In the genomic region with DNA sequence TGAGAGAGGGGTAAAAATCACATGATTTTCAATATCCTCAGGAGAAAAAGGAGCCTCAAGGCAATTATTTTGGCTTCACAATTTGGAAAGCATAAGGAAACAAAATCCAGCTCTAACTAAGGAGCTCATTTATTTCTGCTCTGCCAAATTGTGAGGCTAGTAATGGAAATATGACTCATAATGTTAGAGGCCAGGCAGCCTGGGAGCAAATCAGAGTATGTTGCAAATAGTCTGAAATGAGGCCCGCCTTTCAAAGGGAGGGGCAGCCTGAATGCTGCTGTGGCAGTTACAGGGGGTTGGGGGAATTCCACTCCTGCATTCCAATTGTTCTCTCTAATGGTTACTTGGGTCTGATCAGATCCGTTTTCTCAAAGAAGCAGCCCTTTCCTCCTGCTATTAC, we compare ENCODE assay signal across 12 mouse cellular contexts. TPM values are rescaled to one million over a fixed set of nuclear protein-coding genes. Genes with fewer than 3 reads are reported as not detected.
DNase-seq lines count a peak whose midpoint lies in the region; ATAC-seq and TF ChIP-seq lines count a peak whose summit lies in the region.
"Had no signal": no experiment of that assay in that cellular context is flagged by ENCODE, and none has a peak within 500 bp of the region (broad histone marks: within the 10 kb centered on the region; RNA-seq: fewer than 3 reads in every experiment).

No protein-coding gene starts in this region.

- no peak for ATAC-seq in limb, embryonic 14.5 days (ENCODE audit: low FRiP score, low read depth)
- ATAC-seq in erythroblast, adult 5-6 weeks (replicated peaks; ENCODE audit: low FRiP score, poor library complexity, severe bottlenecking), result no peak
- ATAC-seq: liver, embryonic 12.5 days; midbrain, embryonic 13.5 days had no signal

- H3K9ac ChIP-seq in limb, embryonic 14.5 days (ENCODE audit: low read depth, low read length, severe bottlenecking), result no peak overlapping the region
- H3K9ac ChIP-seq: liver, embryonic 12.5 days; midbrain, embryonic 13.5 days had no signal

- no peak for TF ChIP-seq POLR2A in limb, embryonic 14.5 days (IDR thresholded peaks at IDR 0.05; ENCODE audit: borderline replicate concordance, extremely low read depth, insufficient read depth, insufficient read length)
- no peak for TF ChIP-seq POLR2A in myocyte (IDR thresholded peaks at IDR 0.05; ENCODE audit: insufficient read length, low read depth)

- H3K4me3 ChIP-seq in limb, embryonic 14.5 days (replicated peaks; ENCODE audit: low read length), result no peak overlapping the region
- no peak overlapping the region for H3K4me3 ChIP-seq in limb, embryonic 10.5 days
- no peak overlapping the region for H3K4me3 ChIP-seq in myocyte
- H3K4me3 ChIP-seq: liver, embryonic 12.5 days; midbrain, embryonic 13.5 days had no signal

- no peaks in the 10 kb centered on the region for H3K27me3 ChIP-seq in limb, embryonic 14.5 days (ENCODE audit: control insufficient read depth, insufficient read depth, low read length)
- H3K27me3 ChIP-seq in limb, embryonic 10.5 days (ENCODE audit: low read depth, poor library complexity, severe bottlenecking), result peaks cover 31% of the 10 kb centered on the region
- no peaks in the 10 kb centered on the region for H3K27me3 ChIP-seq in myocyte (ENCODE audit: control insufficient read depth, insufficient read depth, insufficient read length)
- H3K27me3 ChIP-seq: liver, embryonic 12.5 days had no signal

- peak; percentile 8 to 59 for DNase-seq in adrenal gland, adult (ENCODE audit: inconsistent age in 2 of 2, low spot score in 1 of 2)
- no peak for DNase-seq in adrenal gland, postnatal 25 days
- peak; percentile 30 for DNase-seq in limb, embryonic 14.5 days (ENCODE audit: low spot score)
- DNase-seq in limb, embryonic 10.5 days (ENCODE audit: low spot score), result no peak
- DNase-seq in gastrocnemius, postnatal 25 days, result peak; percentile 30
- DNase-seq in cerebellum, postnatal 14 days, result no peak
- DNase-seq: kidney, adult 9 months; spleen, adult 18-20 months had no signal

- H3K27ac ChIP-seq in limb, embryonic 14.5 days (replicated peaks; ENCODE audit: low read depth, low read length), result no peak overlapping the region
- H3K27ac ChIP-seq in limb, embryonic 10.5 days, result no peak overlapping the region
- H3K27ac ChIP-seq: liver, embryonic 12.5 days; midbrain, embryonic 13.5 days had no signal

- WGBS in limb, embryonic 14.5 days, result 21% methylated on average over 2 of the region's 2 CpGs
- 48% methylated on average over 2 of the region's 2 CpGs for WGBS in limb, embryonic 10.5 days

- H3K79me2 ChIP-seq in myocyte (ENCODE audit: control insufficient read depth, insufficient read depth), result no peaks in the 10 kb centered on the region

- no peak overlapping the region for H3K4me2 ChIP-seq in limb, embryonic 14.5 days (replicated peaks; ENCODE audit: low read depth, low read length, severe bottlenecking)
- peak overlapping the region; percentile 57 for H3K4me2 ChIP-seq in myocyte (ENCODE audit: low read depth)
- H3K4me2 ChIP-seq: liver, embryonic 12.5 days; midbrain, embryonic 13.5 days had no signal

- no peaks in the 10 kb centered on the region for H3K4me1 ChIP-seq in limb, embryonic 14.5 days (ENCODE audit: control insufficient read depth, insufficient read depth, low read length)
- H3K4me1 ChIP-seq in limb, embryonic 10.5 days, result no peaks in the 10 kb centered on the region
- H3K4me1 ChIP-seq: liver, embryonic 12.5 days; midbrain, embryonic 13.5 days had no signal

- H3K36me3 ChIP-seq in limb, embryonic 14.5 days (ENCODE audit: control insufficient read depth, insufficient read depth, low read length), result no peaks in the 10 kb centered on the region
- H3K36me3 ChIP-seq in limb, embryonic 10.5 days, result no peaks in the 10 kb centered on the region
- H3K36me3 ChIP-seq in myocyte (ENCODE audit: control insufficient read depth, insufficient read depth), result no peaks in the 10 kb centered on the region
- H3K36me3 ChIP-seq: liver, embryonic 12.5 days; midbrain, embryonic 13.5 days had no signal

- H3ac ChIP-seq in myocyte (ENCODE audit: control insufficient read depth, insufficient read length), result no peak overlapping the region

- no peaks in the 10 kb centered on the region for H3K9me3 ChIP-seq in limb, embryonic 14.5 days (ENCODE audit: control insufficient read depth, low read length)
- no peaks in the 10 kb centered on the region for H3K9me3 ChIP-seq in limb, embryonic 10.5 days (replicated peaks)
- H3K9me3 ChIP-seq: liver, embryonic 12.5 days; midbrain, embryonic 13.5 days had no signal

TF ChIP-seq in myocyte, 11 proteins besides CTCF, POLR2A, EP300 and RAD21:
- TF ChIP-seq POLR2AphosphoS2 (IDR thresholded peaks at IDR 0.05; ENCODE audit: insufficient read length, low read depth), result no peak
- peak; percentile 71; the same call in 1 of the 2 replicates for TF ChIP-seq CEBPB (IDR thresholded peaks at IDR 0.05; ENCODE audit: insufficient read depth, poor library complexity, severe bottlenecking)

RNA-seq across cellular contexts. Expression of gene Uprt, which starts 20.9 kb away (rescaled TPM):
- 19.9 and 21.0 TPM in 2 replicates for total RNA-seq in adrenal gland, postnatal 25 days (2021)
- 3.5 and 3.7 TPM in 2 replicates for polyA plus RNA-seq in limb, embryonic 14.5 days (2012; rRNA removed)
- polyA plus RNA-seq in limb, embryonic 14.5 days (2014; fragmentation: Nextera tagmentation; extraction: Ambion mirVana), result 1.1 TPM in 2 replicates
- polyA plus RNA-seq in limb, embryonic 10.5 days (2016; fragmentation: Nextera tagmentation; extraction: Ambion mirVana), result 1.4 TPM in 2 replicates
- total RNA-seq in gastrocnemius, postnatal 25 days (2021), result 10 to 100 TPM in 1 of 2 experiments, 1 to 10 TPM in 1; 9.5 to 11.1 TPM
- 3.6 TPM for polyA plus RNA-seq in myocyte (2012; fragmentation: generic; extraction: Trizol)
- 5.6 and 10.2 TPM in 2 replicates for total RNA-seq in erythroblast, adult 5-6 weeks (2015; ENCODE audit: low replicate concordance)
- 1.8 TPM in 1 of 2 replicates, not detected in the other for total RNA-seq in erythroblast, adult 5-6 weeks (2017; ENCODE audit: low replicate concordance)

RNA-seq across cellular contexts. Expression of gene Abcb7, which starts 48.1 kb away (rescaled TPM):
- 30.2 and 35.0 TPM in 2 replicates for total RNA-seq in adrenal gland, postnatal 25 days (2021)
- polyA plus RNA-seq in limb, embryonic 14.5 days (2012; rRNA removed), result 4.9 and 5.4 TPM in 2 replicates
- polyA plus RNA-seq in limb, embryonic 14.5 days (2014; fragmentation: Nextera tagmentation; extraction: Ambion mirVana), result 7.0 and 8.0 TPM in 2 replicates
- polyA plus RNA-seq in limb, embryonic 10.5 days (2016; fragmentation: Nextera tagmentation; extraction: Ambion mirVana), result 8.2 and 9.2 TPM in 2 replicates
- 10 to 100 TPM; 38.1 to 46.2 TPM for total RNA-seq in gastrocnemius, postnatal 25 days (2021)
- polyA plus RNA-seq in myocyte (2012; fragmentation: generic; extraction: Trizol), result 3.7 TPM
- 25.6 and 29.9 TPM in 2 replicates for total RNA-seq in erythroblast, adult 5-6 weeks (2015; ENCODE audit: low replicate concordance)
- total RNA-seq in erythroblast, adult 5-6 weeks (2017; ENCODE audit: low replicate concordance), result 39.2 and 42.5 TPM in 2 replicates

Comparison
In these comparisons a context has a peak if more than half of its experiments do, and no peak if none do; other contexts are left out.
1. DNase-seq: peak in adrenal gland, adult (2 of 2), limb, embryonic 14.5 days (single experiment) and gastrocnemius, postnatal 25 days (single experiment); none in adrenal gland, postnatal 25 days (single experiment), limb, embryonic 10.5 days (single experiment) and cerebellum, postnatal 14 days (0 of 2).